In genomic region chr11:113674595-113674994, GRCm38 (mm10) we compare ENCODE assay signal across 19 mouse cellular contexts. TPM values are rescaled to one million over a fixed set of nuclear protein-coding genes. Genes with fewer than 3 reads are reported as not detected.
"Had no signal": no experiment of that assay in that cellular context is flagged by ENCODE, and none has a peak within 500 bp of the region (broad histone marks: within the 10 kb centered on the region; RNA-seq: fewer than 3 reads in every experiment).

No protein-coding gene starts in this region.

- H3K4me3 ChIP-seq: lung, embryonic 15.5 days; megakaryocyte, embryonic 14.5 days; midbrain, embryonic 13.5 days; midbrain, embryonic 15.5 days; neural tube, embryonic 12.5 days; stomach, embryonic 15.5 days had no signal

- H3K4me2 ChIP-seq: lung, embryonic 15.5 days; midbrain, embryonic 11.5 days; midbrain, embryonic 13.5 days; midbrain, embryonic 15.5 days; neural tube, embryonic 12.5 days; stomach, embryonic 15.5 days had no signal

- H3K4me1 ChIP-seq: lung, embryonic 15.5 days; stomach, embryonic 15.5 days had no signal

- ATAC-seq: lung, postnatal 0 days; midbrain, embryonic 13.5 days; midbrain, embryonic 15.5 days had no signal

- H3K27ac ChIP-seq: lung, embryonic 15.5 days; macrophage; midbrain, embryonic 13.5 days; midbrain, embryonic 15.5 days; neural tube, embryonic 12.5 days had no signal

- H3K9ac ChIP-seq: lung, embryonic 15.5 days; midbrain, embryonic 13.5 days; midbrain, embryonic 15.5 days; neural tube, embryonic 12.5 days; stomach, embryonic 15.5 days had no signal

- DNase-seq: lung, postnatal 14 days; lung, postnatal 36 days; right cerebral cortex, postnatal 14 days; thymus, adult 2 months; thymus, postnatal 25 days; thymus, postnatal 4 days had no signal

- H3K9me3 ChIP-seq: lung, embryonic 15.5 days; megakaryocyte, embryonic 14.5 days; midbrain, embryonic 13.5 days; midbrain, embryonic 15.5 days; neural tube, embryonic 12.5 days; stomach, embryonic 15.5 days had no signal

- H3K27me3 ChIP-seq: lung, embryonic 15.5 days; megakaryocyte, embryonic 14.5 days; midbrain, embryonic 13.5 days; midbrain, embryonic 15.5 days; neural tube, embryonic 12.5 days; stomach, embryonic 15.5 days had no signal

RNA-seq across cellular contexts. Expression of gene Cpsf4l, which starts 35.2 kb away (rescaled TPM):
- total RNA-seq: megakaryocyte progenitor cell, adult 5-6 weeks; monocyte, adult 5-6 weeks; neutrophil, adult 5-6 weeks had no signal
- polyA plus RNA-seq: macrophage; spleen, adult 2 months had no signal
